Mouse (Mus musculus): ENCODE data around the gene Socs2.

Gene Socs2

DNA sequence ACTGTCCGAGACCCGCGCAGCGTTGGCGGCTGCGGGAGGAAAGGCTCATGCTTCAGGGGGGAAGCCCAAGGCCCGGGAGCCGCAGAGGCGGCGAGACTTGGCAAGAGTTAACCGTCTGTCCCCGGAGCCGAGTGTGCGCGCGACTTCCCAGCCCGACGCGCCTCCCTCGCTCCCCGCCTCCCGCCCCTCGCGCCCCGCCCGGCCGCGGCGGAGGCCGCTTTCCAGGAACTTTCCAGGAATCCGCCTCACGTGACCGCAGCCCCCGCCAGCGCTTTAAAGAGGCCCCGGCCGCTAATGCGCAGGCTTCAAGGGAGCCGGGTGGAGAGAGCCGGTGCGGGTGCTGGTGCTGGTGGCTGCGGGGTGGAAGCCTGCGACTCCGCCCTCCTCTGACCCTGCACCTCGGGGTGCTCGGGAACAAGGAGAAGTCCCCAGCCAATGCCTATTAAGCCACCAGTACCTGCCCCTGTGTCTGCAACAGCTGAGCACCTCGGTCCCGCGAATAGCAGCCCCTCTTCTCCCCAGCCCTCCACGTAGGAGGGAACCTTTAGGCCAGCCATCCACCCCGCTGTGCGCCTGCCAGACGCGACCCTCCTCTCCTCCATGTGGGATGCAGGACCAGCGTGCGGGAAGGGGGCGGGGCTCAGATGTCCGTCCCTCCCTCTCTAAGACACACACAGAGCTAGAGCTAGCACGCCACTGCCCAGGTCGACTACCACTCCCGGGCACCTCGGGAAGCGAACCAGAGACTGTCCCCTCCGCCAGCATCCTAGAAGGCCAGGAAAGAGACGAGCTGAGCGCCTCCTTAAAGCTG, at the start of gene Socs2:
Gene Socs2 (minus strand): TSS at position 496 of the 811 bp plus-strand sequence.
- peak; percentile 91 for DNase-seq (ENCODE audit: low read depth, low spot score)

DNA sequence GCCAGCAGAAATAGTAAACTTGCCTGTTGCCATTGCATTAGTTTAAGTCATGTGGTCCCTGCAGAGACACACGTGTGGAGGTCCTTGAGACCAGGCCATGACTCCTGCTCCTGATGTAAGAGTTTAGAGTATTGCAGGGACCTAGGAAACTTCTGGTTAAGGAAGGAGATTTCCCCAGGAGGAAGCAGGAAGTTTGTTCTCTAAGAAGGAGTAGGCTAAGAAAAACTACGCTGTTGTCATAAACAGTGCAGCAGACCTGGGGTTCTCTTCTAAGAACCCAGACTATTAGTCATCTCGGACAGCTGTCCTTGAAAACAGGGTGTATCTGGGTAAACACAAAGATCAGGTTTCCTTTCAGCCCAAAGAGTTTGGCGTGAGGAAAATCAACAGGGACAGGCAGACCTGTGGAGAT, 48.5 kb upstream of the Socs2 start:
- peak; percentile 21 for DNase-seq (ENCODE audit: low read depth, low spot score)

DNA sequence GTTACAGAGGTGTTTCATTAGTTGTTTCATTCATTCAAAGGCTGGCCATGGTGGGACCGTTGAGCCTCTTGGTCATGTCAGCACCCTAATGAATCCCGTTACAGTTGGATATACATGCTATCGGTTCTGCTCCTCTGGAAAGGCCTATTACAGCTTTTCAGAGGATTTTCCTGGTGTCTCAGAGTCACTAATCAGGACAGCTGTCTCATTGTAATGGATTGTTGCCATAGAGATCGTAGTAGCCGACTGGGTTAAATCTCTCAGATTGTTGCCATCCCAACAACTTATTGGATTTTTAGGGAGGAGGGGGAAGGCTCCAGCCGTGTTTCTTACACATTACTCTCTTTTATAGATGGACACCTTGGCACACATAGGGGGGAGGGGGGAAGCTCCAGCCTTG, 47.5 kb upstream of the Socs2 start:
- DNase-seq (ENCODE audit: low read depth, low spot score), result no peak

DNA sequence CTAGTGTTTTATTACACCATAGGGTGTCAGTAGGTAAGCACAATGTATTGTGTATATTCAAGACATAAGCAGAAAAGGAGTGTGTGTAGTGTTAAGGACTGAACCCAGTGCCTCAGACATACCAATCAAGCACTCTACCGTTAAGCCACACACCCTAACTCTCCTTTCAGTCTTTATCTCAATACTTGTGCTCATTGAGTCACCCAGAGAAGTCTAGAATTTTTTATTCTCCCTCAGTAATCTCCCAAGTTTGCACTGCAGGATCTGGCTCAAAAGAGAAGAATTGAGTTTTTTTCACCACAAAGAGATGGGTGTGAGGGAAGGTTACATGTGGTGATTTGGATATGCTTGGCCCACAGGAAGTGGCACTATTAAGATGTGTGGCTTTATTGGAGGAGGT, 45.3 kb upstream of the Socs2 start:
- no peak for DNase-seq (ENCODE audit: low read depth, low spot score)

GRCm38 (mm10) chr10:95461053-95461553, 44.1 kb upstream of the Socs2 start:
- no peak for DNase-seq (ENCODE audit: low read depth, low spot score)

DNA sequence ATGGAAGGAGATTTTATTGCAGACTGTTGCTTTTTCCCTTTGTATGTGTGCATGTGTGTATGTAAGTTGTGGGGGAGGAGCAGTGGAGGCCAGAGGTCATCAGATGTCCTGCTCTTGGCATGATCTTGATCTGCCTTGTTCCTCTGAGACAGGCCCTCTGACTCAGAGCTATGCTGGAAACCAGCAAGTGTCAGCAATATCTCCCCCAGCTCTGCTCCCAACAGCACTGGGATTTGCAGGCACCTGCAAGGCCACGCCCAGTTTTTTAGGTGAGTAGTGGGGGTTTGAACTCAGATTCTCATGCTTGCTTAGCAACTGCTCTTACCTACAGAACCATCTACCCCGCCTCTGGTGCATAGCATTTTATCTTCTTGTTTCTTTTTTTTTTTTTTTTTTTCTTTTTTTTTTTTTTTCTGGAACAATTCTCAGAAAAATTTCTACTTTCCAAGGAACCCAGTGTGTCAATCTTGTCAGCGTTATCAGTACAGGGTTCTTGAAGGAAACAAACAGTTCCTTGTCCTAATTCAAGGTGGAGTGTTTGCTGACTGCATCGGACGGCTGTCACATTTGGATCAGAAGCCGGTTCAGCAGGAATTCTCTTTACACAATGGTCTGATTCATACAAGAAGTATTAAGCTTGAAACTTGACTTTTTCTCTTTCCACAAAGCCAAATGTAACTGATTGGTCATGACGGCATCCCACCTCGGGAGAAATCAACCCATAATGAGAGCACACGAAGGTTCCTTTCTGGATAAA, 41.2 kb upstream of the Socs2 start:
- DNase-seq (ENCODE audit: low read depth, low spot score), result no peak

DNA sequence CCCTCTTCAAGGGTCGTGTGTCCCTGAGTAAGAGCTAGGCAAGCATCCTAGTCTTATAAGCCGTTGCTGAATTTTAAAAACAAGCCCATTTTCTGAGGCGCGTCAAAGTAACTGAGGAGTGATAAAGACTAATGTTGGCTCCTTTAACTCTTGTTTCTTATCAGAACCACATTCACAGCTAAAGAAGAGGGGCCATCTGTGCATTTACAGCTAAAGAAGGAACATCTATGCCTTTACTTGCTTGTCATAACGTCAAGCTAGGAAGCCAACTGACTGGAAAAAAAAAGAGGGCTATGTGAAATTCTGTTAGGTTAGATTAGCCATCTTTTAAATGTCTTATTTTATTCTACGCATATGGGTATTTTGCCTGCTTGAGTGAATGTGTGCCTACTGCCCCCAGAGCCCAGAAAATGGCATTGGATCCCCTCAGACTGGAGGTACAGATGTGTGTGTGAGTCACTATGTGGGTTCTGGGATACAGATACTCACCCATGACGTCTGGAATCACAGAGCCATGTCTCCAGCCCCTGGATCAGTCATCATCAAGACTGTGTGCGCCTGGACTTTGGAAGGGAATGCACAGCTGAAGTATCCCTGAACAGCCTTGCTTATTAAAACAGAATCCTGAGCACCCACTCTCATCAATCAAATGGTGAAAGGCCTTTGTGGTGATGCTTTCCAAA, 40.5 kb upstream of the Socs2 start:
- no peak for DNase-seq (ENCODE audit: low read depth, low spot score)

DNA sequence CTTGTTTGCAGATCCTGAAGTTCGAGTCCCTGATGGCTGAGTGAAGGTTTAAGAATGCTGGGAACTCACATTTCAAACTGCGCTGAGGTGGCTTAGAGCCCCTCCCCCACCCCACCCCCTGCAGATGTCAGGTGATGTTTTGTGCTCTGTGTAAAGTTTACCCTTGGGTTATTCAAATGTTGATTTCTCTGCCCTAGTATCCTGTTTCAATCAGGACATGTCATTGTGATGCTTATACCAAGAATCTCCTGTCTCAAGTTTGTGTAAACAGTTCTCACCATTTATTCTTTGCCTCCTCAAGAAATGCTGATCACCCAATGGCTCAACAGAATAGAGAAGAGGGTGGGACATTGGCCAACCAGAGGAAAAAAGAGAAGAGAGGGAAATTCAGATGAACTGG, 39.1 kb upstream of the Socs2 start:
- no peak for DNase-seq (ENCODE audit: low read depth, low spot score)

DNA sequence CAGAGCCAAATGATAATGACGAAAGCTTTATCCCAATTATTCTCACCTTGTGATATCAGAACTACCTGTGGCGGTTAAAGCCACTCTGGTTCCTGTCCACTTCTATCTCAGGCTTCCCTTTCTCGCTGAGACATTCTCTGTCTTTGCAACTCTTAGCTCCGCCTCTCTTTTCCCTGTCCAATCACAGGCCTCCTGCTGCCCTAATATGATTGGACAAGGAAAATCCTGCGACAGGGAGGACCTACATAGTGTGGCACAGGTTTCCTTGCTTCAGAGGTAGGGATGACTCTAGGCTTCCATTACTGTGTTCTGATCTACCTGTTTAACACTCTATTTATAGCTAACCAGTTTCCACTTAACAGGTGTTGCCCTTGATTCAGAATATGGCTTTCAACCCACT, 36.3 kb upstream of the Socs2 start:
- no peak for DNase-seq (ENCODE audit: low read depth, low spot score)

- DNase-seq (ENCODE audit: low read depth, low spot score), result no peak
Observed at GRCm38 (mm10) chr10:95449033-95449432, 32.1 kb upstream of the Socs2 start.

- no peak for DNase-seq (ENCODE audit: low read depth, low spot score)
Observed at GRCm38 (mm10) chr10:95447954-95448353, 31.0 kb upstream of the Socs2 start.

DNA sequence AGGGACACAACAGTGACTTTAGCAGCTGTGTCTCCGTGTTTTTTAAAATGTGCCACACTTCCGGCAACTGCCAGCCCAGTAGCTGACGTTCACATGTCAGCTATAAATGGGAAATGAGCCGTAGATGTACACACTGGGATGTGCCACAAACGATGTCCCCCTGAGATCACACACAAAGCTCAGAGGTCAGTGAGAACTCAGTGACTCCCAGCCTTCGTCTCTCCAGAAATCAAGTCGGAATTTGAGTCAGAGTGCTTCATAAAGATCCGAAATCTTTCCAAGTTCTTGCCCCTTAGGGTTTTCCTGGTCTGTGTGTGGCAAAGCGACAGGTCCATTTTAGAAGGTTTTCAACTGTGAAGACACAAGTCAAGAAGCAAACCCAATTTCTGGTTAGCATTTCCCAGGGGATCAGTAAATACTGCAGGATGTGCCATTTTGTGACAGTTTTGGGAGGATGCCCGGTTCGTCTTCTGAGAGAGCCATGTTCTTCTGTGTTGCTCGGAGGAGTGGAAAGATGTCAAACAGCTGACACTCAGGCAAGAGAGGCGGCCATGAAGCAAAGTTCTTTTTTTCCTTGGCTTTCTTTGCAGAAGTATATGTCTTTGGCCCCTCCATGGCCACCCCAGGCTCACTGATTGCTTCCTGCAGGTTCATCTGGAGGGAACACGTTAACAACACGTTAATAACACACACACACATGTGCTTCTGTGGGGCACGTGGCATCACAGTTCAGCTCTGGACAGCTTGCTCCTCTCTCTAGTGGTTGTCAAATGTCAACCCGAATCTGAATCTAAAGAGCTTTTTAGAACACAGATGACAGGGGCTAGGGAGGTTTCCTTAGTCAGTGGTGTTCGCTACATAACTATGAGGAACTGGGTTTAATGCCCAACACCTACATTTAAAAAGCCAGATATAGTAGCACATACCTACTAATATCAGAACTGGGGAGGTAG, 28.4 kb upstream of the Socs2 start:
- peak; percentile 34 for DNase-seq (ENCODE audit: low read depth, low spot score)

DNA sequence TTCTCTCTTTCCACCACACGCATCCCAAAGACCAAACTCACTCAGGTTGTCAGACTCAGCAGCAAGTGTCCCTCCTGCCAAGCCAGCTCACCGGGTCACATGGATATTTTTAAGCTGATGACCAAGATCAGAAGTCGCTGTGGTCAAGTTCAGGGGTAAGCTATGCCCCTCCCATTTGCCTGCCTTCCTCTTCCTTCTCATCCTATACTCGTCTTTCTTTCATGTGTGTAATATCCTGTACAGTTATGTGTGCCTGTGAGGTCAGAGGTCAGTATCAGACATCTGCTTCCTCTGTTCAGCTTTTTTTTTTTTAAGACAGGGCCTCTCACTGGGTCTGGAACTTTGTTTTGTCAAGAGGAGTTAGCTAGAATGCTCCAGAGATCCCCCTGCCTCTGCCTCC, 25.4 kb upstream of the Socs2 start:
- no peak for DNase-seq (ENCODE audit: low read depth, low spot score)

DNA sequence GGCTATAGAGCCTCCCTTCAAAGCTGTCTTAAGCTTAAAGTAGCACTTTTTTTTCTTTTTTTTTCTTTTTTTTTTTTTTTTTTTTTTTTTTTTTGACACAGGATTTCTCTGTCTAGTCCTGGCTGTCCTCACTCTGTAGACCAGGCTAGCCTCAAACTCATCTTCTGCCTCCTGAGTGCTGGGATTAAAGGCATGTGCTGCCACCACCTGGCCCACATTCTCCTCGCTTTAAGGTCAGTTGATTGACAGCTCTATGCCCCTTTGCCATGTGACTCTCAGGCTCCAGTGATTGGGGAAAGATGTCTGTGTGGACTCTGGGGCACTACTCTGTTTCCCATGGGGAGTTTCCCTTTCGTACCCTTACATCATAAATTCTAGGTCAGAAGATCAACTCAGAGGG, 23.6 kb upstream of the Socs2 start:
- DNase-seq (ENCODE audit: low read depth, low spot score), result no peak

DNA sequence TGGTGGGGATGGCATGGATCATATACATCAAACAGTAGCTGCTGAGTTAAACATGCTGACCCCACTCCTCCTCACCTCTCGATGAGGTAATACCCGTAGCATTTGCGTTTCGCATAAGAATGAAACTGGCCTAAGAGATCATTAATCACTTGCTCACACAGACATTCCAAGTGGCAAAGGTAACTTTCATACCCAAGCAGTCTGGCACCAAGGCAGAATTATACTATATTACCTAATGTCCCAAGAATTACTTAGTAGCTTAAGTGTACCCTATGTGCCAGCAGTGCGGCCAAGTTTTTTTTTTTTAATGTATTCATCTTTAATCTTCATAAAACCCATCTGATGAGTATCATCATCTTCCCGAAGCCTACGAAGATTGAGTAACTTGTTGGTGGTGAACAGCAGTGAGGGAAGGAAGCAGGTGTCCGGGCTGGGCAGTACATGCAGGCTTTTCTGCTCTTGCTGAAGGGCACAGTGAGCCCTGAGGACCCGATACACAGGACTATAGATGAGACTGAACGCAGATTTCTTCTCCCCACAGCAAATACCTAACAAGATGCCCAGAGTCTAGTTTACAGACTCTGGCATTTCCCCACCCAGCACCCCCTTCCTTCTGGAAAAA, 22.8 kb upstream of the Socs2 start:
- no peak for DNase-seq (ENCODE audit: low read depth, low spot score)

DNA sequence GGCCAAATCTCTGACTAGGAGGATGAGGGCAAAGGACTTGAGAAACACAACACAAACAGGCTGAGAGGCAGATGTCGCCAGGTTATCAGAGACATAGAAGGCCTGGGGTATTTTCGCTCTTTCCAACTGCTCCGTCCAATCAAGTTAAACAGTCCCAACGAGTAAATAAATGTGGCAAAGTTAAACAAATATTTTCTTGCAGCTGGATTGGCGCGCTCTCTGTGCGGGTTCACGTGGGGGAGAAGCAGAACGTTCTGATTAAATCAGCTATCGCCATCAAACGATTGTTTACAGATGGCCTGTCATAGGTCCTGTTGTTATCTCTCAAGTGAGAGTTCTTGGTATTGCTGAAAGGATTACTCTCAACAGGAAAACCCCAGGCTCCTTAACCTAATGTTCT, 22.0 kb upstream of the Socs2 start:
- DNase-seq (ENCODE audit: low read depth, low spot score), result no peak

DNA sequence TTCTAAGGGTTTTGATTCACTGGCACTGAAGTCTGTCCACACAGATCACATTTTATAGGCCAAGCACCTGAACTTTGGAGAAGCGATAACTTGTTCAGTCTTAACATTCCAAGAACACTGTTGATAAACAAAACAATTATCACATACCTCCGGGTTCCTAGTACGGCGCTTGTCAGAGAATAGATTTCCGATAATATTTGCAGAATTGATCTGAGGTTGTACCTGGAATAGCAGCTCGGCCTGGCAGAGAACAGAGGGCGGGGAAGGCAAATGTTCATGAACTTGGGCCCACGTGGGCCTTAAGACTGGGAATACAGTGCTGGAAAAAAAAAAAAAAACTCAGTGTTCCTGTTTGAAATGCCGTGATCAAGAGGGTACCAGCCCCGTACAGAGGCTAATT, 13.3 kb upstream of the Socs2 start:
- DNase-seq (ENCODE audit: low read depth, low spot score), result no peak

DNA sequence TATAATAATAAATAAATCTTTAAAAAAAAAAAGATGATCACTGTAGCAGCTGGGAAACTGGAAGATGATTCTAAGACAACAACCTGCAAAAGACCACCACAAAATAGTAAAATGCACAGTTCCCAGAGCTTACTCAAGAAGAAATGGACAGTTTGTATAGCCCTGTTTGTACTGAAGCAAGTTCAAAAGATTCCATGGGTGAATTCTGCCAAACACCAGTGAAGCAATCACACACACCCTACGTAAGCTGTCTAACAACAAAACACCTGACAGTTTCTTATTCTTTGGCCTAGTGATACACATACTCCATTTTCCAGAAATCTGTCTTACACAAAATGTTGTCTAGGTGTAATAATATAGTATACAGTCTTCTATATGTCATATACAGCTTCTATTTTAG, 12.1 kb upstream of the Socs2 start:
- no peak for DNase-seq (ENCODE audit: low read depth, low spot score)

GRCm38 (mm10) chr10:95426207-95427115, 9.5 kb upstream of the Socs2 start:
- peak; percentile 63 for DNase-seq (ENCODE audit: low read depth, low spot score)

GRCm38 (mm10) chr10:95422681-95423080, 5.7 kb upstream of the Socs2 start:
- DNase-seq (ENCODE audit: low read depth, low spot score), result no peak

Measured in skeletal muscle tissue, adult 2 months (tissue).